Mouse (Mus musculus) spleen, postnatal 4 days (tissue): ENCODE measurements around the gene Adarb1.

Experiments used
- DNase-seq, 2 experiments: peaks; one replicate each; pipeline ENCODE4 v3.0.0; 2022; ENCODE audit warnings: low spot score in 2 of 2

Adarb1 gene

DNA sequence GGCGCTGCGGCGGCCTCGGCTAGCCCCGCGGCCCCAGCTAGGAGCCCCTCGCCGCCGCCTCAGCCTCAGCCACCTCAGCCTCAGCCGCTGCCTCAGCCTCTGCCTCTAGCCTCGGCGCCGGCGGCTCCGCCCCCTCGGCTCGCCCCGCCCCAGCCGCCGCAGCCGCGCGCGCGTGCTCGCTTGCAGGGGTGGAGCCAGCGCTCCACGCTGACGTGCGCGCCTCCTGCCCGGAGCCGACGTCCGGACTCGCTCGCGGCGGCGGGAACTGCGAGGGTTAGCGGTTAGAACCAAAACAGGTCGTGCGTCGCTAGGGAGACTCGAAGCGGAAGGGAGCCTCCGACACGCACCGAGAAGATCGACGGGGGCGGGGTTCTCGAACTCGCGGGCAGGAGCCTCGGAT, at the start of gene Adarb1:
Gene Adarb1 (minus strand): TSS at position 133 of the 400 bp plus-strand sequence.
- peak; percentile 84 to 92 for DNase-seq

GRCm38 (mm10) chr10:77467407-77467806, 49.3 kb upstream of the Adarb1 start:
- no peak for DNase-seq

DNA sequence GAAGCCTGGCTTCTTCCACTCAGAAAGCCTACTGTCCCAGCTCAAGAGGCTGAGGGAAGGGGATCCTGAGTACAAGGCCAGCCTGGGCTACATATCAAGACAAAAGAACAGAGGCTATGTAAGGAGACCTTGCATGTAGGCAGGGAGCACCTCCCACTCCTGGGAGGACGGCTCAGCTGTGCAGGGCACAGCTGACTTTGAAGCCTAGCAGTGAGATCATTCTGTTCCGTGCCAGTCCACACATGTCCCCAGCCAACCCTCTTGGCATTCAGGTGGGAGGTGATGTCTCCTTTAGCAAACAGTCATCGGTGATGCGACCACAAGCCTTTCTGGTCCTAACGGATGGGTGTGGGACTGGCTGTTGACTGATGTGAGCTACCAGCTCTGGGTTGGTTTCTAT, 47.8 kb upstream of the Adarb1 start:
- no peak for DNase-seq

DNA sequence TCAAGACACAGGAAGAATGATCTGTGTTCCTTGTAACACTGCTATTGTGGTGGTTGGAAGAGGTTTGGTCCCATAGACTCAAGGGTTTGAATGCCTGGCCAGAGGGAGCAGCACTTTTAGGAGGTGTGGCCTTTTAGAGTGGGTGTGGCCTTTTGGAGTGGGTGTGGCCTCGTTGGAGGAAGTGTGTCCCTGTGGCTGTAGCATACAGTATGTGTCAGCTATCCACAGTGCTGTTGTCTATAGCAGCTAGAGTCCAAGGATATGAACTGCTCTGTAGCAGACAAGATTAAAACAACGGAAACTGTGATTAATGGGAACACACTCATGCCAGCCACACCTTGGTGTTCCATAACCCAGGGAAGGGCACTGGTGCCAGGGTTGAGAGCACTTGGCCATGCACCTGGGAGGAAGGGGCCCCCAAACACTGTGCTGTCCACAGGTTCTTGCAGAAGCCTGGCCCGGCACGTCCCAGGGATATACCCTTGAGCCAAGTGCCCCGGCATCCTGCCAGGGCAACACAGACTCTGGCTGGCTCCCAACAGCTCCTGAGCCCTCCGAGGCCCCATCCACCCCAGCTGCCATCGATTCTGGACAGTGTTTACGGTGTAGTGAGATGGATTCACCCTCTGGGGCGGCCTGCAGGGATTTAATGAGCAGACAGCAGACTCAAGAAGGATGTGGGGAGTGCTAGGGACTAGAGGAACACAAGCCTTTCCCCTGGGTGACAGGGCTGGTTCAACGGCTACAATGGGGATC, 46.3 kb upstream of the Adarb1 start:
- DNase-seq, result peak in 1 of 2 experiments; percentile 25

GRCm38 (mm10) chr10:77461161-77461560, 43.1 kb upstream of the Adarb1 start:
- no peak for DNase-seq

DNA sequence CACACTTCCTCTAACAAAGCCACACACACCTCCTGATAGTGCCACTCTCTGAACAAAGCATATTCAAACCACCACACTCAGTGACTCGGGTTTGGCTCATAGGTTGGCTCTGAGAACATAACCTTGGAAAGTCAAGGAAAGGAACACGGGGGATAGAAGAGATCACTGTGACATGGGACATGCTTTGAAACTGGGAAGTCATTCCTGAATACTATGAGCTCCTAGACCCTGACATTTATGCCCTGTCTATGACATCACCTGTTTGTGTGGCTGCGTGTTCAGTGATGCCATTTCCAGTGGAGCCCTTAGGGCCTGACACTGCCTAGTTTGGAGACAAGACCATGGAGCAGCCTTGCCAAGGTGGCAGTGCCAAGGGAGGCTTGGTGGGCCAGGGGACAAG, 39.6 kb upstream of the Adarb1 start:
- no peak for DNase-seq

- no peak for DNase-seq
Observed at GRCm38 (mm10) chr10:77456507-77456906, 38.4 kb upstream of the Adarb1 start.

DNA sequence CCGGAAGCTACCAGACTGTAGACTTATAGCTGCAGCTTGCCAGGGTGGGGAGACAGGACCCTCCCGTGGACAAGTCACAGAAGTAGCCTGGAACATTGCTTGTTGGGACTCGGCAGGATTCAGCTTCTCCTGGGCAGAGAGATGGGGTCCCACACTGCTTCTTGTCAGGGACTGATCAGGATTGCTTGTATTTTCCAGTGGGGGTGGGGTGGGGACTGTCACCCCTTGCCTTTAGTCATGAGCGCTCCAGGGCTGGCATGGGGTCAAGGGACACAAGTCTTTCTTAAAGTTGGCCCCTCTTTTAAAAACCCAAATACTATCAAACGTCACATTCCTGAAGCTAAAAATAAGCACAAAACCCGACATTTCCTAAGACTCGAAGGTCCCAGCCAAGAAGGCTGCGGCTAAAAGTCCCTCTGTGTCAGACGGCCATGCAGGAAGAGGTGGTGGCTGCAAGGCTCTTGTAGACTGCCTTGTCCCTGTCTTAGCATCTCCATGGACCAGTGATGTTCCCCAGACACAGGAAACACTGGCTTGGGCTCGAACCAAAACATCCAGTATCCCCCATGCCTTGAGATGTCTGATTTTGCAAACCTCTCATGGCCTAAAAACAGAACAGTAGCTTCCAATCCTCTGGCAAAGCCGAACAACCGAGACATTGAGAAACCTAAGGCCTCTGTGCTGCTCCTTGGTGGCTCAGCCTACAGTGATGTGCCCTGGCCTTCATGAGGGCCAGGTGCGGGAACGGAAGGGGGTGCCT, 37.4 kb upstream of the Adarb1 start:
- no peak for DNase-seq

DNA sequence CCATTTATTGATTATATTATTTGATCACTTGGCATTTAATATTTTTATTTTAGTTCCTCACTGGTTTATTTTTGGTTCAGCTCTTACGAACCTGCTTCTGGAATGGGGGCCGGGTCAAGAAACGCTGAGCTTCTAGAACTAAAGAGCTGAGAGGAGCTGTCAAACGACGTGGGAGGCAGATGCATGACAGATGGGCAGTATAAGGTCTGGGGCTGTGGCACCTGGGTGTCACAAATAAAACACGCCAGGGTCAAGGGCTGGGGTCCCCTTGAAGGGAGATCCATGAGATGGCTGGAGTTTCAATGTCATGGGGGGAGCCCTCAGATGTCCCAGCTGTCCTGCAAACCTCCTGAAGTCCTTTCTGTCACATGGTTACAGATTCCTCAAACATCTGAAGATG, 36.7 kb upstream of the Adarb1 start:
- no peak for DNase-seq

GRCm38 (mm10) chr10:77451822-77452221, 33.8 kb upstream of the Adarb1 start:
- no peak for DNase-seq

GRCm38 (mm10) chr10:77450159-77450464, 32.0 kb upstream of the Adarb1 start:
- DNase-seq, result no peak

DNA sequence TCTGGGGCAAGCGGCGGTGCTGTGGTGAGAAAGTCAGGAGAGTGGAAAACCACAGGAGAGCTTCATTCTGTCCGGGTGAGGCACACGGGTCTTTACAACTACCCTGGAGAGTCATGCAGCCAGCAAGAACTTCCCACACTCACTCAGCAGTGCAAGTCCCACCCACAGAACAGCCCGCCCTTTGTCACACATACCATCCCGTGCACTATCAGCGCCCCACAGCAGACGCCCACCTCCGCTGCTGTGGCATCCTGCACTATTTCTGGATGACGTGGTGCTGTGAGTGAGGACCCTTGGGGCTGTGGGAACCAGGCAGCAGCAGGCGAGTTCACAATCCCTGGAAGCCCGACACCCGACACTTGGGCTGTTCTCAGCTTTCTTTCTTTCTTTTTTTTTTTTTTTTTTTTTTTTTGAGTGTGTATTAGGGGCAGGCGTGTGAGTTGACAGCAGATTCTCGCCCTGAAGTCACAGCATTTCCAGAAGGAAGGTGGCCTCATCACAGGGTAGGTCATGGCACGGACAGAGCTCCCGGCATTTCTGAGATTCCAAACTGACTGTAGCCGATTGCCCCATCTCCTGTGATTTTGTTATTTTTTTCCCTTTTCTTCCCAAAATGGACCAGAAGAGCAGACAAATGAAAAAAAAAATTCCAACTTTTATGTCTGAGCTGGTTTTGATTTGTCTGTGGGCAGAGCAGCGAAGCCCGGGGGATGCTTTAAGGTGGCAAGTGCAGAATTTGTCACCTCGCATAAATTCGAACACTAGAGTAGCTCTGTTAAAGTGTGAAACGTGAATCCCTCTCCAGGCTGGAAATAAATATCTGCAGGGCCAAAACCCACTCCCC, 31.5 kb upstream of the Adarb1 start:
- DNase-seq, result no peak

DNA sequence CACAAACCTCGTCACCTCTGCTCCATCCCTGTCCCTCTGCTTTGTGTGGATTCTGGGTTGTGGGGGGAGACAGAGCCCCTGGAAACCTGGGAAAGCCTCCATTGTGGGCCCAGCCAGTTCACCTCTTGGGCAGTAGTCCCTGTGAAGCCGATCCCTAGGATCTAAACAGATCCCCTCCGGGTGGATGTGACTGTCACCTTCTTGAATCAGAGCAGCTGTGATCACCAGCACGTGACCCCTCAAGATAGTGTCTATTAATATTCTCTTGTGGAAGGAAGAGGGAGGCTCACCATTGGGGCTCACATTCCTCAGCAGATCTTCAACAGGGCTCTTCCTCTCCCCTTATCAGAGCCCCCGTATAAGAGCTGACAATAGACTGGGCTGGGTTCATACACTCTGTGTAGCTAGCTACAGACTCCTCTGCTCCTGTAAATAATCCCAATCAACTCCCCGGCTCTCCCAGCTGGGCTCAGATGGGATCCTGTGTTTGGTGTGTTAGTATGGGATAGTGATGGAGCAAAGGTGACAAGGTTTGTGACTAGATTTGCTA, 30.7 kb upstream of the Adarb1 start:
- DNase-seq, result no peak

DNA sequence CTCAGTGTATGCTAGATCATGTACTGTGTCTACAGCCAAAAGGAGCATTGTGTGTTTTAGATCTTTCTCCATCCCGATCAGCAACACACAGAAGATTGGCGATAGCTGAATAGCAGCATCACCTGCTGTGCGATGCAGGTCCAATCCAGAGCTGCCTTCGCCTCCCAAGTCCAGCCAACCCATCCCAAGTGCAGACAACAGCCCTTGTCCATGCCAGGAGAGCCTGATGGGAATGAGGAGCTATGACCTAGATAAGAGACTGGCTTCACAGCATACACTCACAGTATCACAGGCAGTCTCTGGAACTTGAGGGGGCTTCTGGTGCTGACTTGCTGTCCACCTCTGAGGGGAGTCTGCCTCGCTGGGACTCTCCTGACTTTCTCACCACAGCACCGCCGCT, 30.1 kb upstream of the Adarb1 start:
- no peak for DNase-seq

DNA sequence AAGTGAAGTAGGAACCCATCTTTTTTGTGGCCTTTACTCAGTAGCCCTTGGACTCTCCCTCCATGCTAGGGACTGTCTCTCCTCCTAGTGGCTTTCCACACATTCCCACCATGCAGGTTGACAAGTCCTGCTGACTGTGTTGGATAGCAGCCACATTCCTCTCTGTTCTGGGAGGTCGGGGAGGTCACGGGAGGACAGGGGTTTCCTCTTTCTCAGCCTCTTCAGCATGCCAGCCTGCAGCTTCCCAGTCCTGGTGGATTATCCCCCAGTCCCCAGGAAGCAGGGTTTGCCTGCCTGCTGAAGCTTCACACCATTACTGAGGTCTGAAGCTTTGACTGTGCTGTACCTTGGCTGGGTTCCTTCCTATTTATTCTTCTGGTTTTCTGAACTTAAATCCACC, 29.7 kb upstream of the Adarb1 start:
- no peak for DNase-seq

- no peak for DNase-seq
Observed at GRCm38 (mm10) chr10:77442250-77442649, 24.2 kb upstream of the Adarb1 start.

DNA sequence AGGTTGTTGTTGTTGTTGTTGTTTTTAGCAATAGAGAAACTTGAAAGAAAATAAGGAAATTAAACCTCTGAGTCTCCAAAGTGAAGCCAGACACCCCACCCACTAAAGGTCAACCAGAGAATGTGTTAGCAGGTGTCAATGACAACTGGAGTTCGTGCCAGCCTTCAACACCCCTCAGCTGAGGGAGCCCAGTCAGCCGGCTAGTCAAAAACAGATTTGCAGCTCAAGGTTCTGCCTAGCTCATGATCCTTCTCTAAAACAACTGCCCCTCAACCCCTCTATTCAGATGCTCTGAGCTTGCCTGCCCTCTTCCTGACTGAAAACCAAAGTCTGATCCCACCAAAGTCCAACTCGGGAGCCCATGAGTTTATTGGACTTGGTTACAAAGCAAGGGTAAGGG, 23.7 kb upstream of the Adarb1 start:
- DNase-seq, result no peak

DNA sequence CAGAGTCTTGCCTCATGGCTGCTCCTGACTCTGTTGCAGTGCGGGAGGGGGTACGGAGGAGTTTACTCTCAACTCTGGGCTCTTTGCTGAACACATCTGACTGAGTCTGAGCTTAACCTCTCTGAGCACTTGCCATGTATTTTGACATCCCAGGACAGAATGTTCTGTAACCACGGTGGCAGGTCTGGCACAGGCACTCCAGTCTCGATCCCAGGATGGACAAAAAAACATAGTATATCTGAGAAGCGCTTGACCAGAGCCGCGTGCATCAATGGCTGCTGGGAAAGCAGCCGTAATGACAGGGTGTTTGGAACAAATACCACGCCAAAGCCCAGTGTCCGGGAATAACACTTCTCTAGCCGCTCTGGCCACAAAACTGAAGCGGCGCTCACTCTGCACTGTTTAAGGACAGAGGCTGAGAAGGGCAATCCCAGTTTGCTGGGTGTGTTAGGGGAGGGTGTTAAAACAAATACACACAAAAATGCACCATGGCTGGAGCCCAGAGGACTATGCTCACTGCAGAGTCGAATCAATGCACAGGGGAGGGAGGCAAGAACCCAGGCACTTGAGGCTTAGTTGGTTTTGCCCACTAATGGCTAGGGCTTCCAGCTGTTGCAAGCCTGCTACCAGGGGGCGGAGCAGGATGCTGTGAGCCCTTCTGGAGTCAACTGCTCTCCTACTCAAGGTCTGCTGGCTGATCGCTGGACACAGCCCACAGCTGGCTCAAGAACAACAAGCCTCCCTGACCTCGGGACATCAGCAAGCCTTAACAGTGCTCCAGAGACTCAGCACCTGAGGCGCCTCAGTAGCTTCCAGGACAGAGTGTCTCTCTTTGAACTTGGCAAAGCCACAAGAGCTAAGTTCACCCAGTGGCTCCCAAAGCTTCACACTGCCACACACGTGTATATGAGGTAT, 23.0 kb upstream of the Adarb1 start:
- no peak for DNase-seq

DNA sequence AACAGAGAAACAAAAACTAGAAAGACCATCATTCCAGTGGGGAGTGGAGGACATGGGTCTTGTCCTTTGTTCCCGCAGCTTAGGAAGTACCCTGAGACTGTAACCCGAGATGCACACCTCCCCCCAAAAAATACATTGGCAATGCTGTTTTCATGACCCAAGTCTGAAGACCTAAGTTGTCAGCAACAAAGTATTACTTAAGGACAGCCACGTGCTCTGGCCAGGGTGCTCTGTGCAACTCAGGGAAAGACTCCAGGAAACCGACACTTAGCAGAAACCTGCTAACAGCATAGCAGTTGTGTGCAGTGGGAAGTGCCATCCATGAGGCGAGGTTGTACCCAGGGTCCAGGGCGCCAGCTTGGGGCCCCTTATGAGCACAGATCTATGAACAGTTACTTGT, 22.2 kb upstream of the Adarb1 start:
- DNase-seq, result no peak

DNA sequence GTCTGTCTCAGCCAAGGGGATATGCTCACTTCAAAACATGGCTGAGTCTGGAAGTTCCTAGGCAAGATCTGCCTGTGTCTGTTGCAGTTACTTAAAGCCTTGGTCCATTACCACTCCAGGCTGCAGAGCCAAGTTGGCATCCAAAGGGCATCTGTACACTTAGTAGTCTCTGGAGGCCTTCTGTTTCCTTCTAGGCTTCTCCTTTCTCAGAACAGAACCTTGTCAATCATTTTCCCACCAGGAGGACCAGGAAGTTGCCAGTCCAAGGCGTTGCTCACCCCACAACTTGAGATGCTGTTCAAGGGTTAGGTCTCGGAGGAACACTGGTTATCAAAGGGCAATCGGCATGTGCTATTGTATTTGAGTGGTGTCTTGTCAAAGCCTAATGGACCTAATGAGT, 21.0 kb upstream of the Adarb1 start:
- no peak for DNase-seq

- no peak for DNase-seq
Observed at GRCm38 (mm10) chr10:77438021-77438420, 20.0 kb upstream of the Adarb1 start.
